Mouse (Mus musculus) kidney, postnatal 25 days (tissue): Measurements from ENCODE around the gene Jagn1.

Source experiments
- DNase-seq, 2 experiments: peaks; one replicate each; pipeline ENCODE4 v3.0.0; 2021; ENCODE audit warnings: mixed read lengths in 2 of 2

The Jagn1 gene

GRCm38 (mm10) chr6:113435664-113436205 is 6.6 kb upstream of the Jagn1 start, which contains the start of gene Cidec:
Cidec (minus strand) TSS chr6:113435760.
- no peak for DNase-seq

DNA sequence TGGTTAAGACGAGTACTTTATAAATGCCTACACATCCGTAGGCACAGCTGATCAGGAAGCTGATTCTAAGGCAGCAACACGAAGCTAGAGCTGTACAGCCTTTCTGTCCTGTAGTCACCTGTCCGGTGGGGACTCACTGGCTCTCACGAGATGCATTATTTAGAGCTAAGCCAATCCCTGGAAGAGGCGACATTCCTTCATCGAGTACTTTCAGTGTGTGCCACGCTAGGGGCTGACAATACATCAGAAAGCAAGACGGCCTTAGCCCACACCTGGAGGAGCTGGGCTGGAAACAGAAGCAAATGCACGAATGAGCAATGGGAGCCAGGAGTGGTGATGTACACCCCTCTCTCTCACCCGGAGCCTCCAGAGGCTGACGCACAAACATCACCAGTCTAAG is 5.2 kb upstream of the Jagn1 start:
- DNase-seq, result no peak

- DNase-seq, result peak in 1 of 2 experiments; percentile 41
These were observed 3.5 kb upstream of the Jagn1 start for GRCm38 (mm10) chr6:113438721-113439430.

DNA sequence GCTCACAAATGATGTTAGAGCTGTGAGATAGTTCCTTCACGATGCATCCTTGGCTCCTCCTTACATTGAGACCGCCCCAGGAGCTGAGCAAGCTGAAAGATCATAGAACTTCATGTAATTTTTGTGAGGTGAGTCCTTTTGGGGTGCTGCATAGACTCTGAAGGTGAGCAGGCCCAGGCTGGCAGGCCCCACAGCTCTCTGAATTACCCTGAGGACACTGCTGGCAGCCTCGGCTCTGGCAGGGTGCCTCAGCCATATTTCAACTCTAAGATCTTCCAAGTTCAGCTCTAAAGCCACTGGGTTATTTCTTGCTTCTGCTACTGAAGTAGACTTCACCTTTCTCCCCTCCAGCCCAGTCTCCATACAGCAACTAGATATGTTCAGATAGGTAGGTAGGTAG is 1.7 kb upstream of the Jagn1 start:
- DNase-seq, result peak in 1 of 2 experiments; percentile 31

DNA sequence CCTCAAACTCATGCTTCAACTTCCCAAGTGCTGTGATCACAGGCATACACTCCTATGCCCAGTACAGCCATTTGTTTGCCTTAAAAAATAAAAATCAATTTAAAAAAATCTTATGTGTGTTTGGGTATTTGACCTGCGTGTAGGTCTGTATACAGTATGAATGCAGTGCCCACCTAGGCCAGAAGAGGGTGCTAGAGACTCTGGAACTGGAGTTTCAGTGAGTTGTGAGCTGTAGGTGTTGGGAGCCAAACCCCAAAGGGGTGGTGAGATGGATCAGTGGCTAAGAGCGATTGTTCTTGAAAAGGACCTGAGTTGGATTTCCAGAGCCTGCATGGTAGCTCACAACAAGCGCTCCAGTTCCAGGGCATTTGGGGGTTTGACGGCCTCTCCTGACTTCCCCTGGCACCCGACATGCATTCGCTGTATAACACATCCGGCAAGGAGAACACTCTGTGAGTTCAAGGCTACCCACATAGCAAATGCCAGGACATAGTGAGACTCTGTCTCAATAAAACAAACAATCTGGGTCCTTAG is 1.2 kb upstream of the Jagn1 start:
- peak; percentile 83 to 91 for DNase-seq

GRCm38 (mm10) chr6:113442087-113442441 is 305 bp upstream of the Jagn1 start:
- DNase-seq, result no peak

GRCm38 (mm10) chr6:113443091-113443490 is 722 bp downstream of the Jagn1 start:
- no peak for DNase-seq

DNA sequence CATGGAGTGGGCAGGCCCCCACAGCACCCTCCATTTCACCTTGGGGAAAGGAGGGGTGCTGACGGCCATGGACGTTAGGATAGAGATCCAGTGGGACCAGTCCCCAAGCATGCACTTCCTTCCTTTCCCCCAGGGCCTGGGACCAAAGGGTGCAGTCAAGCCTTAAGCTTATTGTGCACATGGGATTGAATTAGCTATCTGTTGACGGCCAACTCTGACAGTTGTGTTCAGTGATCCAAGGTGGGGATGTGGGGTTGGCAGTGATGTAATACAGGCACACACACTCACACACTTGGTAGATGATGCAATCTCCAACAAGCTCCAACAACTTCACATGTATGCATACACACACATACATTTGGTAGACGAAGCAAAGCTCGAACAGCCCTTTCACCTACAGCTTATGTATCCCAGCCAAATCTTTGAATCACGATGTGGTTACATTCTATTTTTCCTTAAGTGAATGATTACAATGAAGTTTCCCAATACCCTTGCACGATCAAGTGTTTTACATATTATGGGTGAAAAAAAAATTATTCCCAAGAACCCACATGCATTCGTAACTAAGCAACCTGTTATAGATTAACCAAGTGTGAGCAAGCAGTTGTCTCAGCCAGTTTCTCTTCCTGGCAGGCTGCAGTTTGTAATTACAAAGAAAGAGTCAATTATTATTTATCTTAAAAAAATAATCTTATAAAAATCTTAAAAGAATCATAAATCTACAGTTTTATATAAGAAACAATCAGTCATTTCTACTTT is 2.0 kb downstream of the Jagn1 start:
- DNase-seq, result no peak

DNA sequence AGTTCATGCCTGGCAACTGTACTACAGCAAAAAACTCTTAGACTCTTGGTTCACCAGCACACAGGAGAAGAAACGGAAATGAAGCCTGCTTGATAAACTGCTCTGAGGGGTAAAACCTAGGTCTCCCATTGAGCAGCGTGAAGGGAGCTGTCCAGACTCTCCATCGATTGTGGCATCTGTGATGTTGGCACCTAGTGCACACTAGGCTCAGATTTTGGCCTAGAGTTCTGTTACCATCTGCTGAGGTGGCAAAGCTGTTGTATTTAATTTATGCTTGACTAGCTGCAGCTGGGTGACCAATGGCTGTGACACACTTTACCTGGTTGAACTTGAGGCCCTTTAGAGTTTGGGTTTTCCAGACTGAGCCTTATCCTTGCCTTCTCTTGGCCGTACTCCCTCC is 5.3 kb downstream of the Jagn1 start:
- no peak for DNase-seq

GRCm38 (mm10) chr6:113451839-113452238 is 9.5 kb downstream of the Jagn1 start:
- DNase-seq, result no peak

DNA sequence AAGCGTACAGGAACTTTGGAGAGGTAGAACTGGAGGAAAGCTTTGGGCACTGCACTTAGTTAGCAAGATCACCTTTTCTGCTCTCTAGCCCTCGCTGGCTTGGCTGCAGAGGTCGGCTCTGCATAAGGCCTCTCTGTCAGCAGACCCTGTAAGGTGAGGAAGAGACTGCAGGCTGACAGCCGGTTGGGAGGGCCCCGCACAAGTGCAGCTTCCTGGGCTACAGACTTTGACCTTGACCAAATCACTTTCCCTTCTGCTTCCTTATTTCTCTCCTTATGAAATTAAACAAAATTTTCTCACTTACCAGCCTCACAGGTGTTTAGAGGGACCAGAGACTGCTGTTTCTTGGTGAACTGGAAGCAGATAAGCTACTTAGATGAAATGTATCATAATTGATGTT is 12.6 kb downstream of the Jagn1 start:
- no peak for DNase-seq

GRCm38 (mm10) chr6:113457952-113458534 is 15.7 kb downstream of the Jagn1 start, which contains the start of gene Il17re:
Il17re (plus strand) TSS chr6:113458484.
- DNase-seq, result no peak

GRCm38 (mm10) chr6:113458635-113459034 is 16.3 kb downstream of the Jagn1 start:
- DNase-seq, result peak; percentile 46 to 77

DNA sequence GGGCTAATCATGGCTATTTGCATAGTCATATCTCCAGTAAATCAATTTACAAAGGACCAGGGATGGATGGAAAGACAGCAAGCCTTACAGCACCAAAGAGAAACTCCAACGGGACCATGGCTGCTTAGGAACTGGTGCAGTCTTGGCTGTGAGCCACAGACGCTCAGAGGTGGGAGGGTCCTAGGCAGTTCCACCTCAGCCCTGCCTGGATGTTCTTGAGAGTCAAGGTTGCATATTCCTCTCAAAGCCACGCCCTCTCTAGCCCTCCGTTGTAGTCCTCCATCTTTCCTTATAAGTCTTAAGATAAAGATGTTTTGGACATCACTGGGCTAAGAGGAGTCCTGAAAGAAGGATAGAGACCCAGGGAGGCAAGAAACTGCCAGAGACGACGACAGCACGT is 21.7 kb downstream of the Jagn1 start:
- DNase-seq, result no peak

- peak in 1 of 2 experiments; percentile 49 for DNase-seq
These were observed 23.2 kb downstream of the Jagn1 start for GRCm38 (mm10) chr6:113465602-113466001.

DNA sequence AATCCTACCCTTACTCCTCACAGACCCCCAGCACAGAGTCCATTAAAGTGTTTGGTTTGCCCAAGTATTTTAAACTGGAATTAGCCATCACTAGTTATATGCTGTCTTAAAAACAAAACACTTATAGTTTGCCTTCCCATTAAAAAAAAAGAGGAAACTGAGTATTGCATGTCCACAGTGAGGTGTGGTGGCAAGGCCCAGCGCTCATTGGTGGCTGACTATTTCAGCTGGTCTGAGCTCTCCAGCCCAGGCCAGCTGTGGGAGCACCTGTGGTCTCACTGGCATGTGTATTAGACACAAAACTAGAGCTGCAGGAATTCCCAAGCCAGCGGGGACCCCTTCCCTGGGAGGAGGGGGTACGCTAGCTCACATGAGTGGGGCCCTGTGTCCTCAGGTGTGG is 26.1 kb downstream of the Jagn1 start:
- DNase-seq, result no peak

DNA sequence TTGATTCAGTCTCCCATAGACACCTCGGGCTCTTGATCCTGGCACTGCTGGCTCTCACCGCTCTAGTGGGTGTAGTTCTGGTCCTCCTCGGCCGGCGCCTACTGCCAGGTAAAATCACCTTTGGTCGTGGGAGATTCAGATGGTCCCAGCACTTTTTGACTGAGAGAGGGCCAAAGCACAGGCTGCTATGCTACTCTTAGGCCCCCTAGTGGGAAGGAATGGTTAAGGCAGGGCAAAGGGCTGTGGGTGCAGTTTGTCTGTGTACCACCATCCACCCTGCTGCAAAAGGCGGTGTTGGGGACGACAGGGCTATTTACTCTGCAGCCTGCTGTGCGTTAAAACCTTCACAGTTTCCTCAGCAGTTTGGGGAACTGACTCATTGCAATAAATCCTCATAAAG is 26.7 kb downstream of the Jagn1 start:
- DNase-seq, result peak; percentile 84 to 87

DNA sequence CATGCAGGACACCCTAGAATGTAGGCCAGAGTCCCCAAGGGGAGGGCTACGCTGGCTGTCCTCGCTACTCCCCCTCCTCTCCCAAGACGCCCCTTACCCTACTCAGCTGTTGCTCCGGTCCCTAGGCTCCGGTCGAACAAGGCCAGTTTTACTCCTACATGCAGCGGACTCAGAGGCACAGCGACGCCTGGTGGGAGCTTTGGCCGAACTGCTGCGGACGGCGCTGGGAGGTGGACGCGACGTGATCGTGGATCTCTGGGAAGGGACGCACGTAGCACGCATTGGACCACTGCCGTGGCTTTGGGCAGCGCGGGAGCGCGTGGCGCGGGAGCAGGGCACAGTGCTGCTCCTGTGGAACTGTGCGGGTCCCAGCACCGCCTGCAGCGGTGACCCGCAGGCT is 27.1 kb downstream of the Jagn1 start:
- peak; percentile 87 to 88 for DNase-seq

- DNase-seq, result peak; percentile 75 to 92
These were observed 29.0 kb downstream of the Jagn1 start, which contains the start of gene Il17rc for GRCm38 (mm10) chr6:113471297-113471936. Il17rc (plus strand) TSS chr6:113471427.

- DNase-seq, result no peak
These were observed 29.7 kb downstream of the Jagn1 start for GRCm38 (mm10) chr6:113472061-113472460.

DNA sequence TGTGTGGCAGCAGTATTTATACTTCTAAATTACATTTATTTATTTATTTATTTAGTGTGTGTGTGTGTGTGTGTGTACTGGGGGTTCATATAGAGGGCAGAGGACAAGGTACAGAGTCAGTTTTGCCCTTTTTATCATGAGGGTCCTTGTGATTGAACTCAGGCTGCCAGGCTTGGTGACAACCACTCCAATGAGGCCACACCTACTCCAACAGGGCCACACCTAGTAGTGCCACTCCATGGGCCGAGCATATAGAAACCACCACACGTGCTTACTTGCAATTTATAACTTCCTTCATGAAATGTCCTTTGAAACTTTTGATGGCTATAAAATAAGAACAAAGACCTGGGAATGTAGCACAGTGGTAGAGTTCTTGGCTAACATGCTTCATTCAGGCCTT is 30.9 kb downstream of the Jagn1 start:
- no peak for DNase-seq

GRCm38 (mm10) chr6:113473715-113474114 is 31.3 kb downstream of the Jagn1 start:
- DNase-seq, result no peak

- DNase-seq, result no peak
These were observed 35.0 kb downstream of the Jagn1 start for GRCm38 (mm10) chr6:113477353-113477752.
